8 mouse cellular contexts compared by ENCODE assay signal in genomic region chr1:36064861-36065760, GRCm38 (mm10). TPM values are rescaled to one million over a fixed set of nuclear protein-coding genes. Genes with fewer than 3 reads are reported as not detected.
A peak's percentile ranks its signal among the peaks of the same experiment; 100 is the strongest.
DNase-seq lines count a peak whose midpoint lies in the region; ATAC-seq and TF ChIP-seq lines count a peak whose summit lies in the region.

No protein-coding gene starts in this region.

- peak overlapping the region; percentile 29 for H3K9ac ChIP-seq in CH12.LX (ENCODE audit: insufficient read depth, low read depth)
- H3K9ac ChIP-seq in heart, embryonic 15.5 days = 0 out of 2 replicates have a peak overlapping the region, but pooled peaks have one; percentile 18
- peak overlapping the region; percentile 61 for H3K9ac ChIP-seq in liver, embryonic 13.5 days
- H3K9ac ChIP-seq in stomach, embryonic 14.5 days (replicated peaks; ENCODE audit: low read depth, low read length) = peak overlapping the region; percentile 4; the same call in 1 of the 2 replicates

- peaks cover 16% of the 10 kb centered on the region for H3K79me2 ChIP-seq in CH12.LX (replicated peaks; ENCODE audit: control insufficient read depth, extremely low read depth, insufficient read depth, poor library complexity, severe bottlenecking)

- peaks cover 0 to 1% of the 10 kb centered on the region in 2 experiments for H3K36me3 ChIP-seq in CH12.LX (replicated peaks in 1 of 2; ENCODE audit: control insufficient read depth in 1 of 2, insufficient read depth in 1 of 2, low read length in 1 of 2)
- no peaks in the 10 kb centered on the region for H3K36me3 ChIP-seq in forebrain, embryonic 10.5 days (replicated peaks)
- no peaks in the 10 kb centered on the region for H3K36me3 ChIP-seq in heart, embryonic 15.5 days
- peaks cover 1% of the 10 kb centered on the region for H3K36me3 ChIP-seq in liver, embryonic 13.5 days
- no peaks in the 10 kb centered on the region for H3K36me3 ChIP-seq in stomach, embryonic 14.5 days (ENCODE audit: control insufficient read depth, insufficient read depth, low read length)

- TF ChIP-seq RAD21 in CH12.LX (IDR thresholded peaks at IDR 0.05; ENCODE audit: low read depth, low read length) = peak; percentile 85

- TF ChIP-seq EP300 in CH12.LX (IDR thresholded peaks at IDR 0.05; ENCODE audit: low read length) = no peak; the same call in 1 of the 2 replicates

- dilution Hi-C loops in CH12.LX (cut with MboI; ENCODE audit: extremely low pct_ligation_motif_present, extremely low pct_unique_long_range_greater_than_20kb, low sequenced_read_pairs) = no loop called here

- peak; percentile 52 to 91 for TF ChIP-seq CTCF in CH12.LX (conservative IDR thresholded peaks at IDR 0.05 in 1 of 2, IDR thresholded peaks at IDR 0.05 in 1 of 2; ENCODE audit: low read depth in 2 of 2, low read length in 2 of 2)

- TF ChIP-seq POLR2A in CH12.LX (IDR thresholded peaks at IDR 0.05; ENCODE audit: low read depth, low read length) = peak; percentile 44

- WGBS in forebrain, embryonic 10.5 days = 1% methylated on average over 24 of the region's 24 CpGs
- 2% methylated on average over 24 of the region's 24 CpGs for WGBS in heart, embryonic 15.5 days
- WGBS in liver, embryonic 13.5 days (ENCODE audit: insufficient replicate concordance) = 2% methylated on average over 24 of the region's 24 CpGs
- under 1% methylated on average over 24 of the region's 24 CpGs for WGBS in stomach, embryonic 14.5 days

- H3K27ac ChIP-seq in CH12.LX (ENCODE audit: insufficient read depth, low read depth) = peak overlapping the region; percentile 47; the same call in 1 of the 2 replicates
- peak overlapping the region; percentile 86 for H3K27ac ChIP-seq in forebrain, embryonic 10.5 days
- H3K27ac ChIP-seq in heart, embryonic 15.5 days = peak overlapping the region; percentile 39
- peak overlapping the region; percentile 63 for H3K27ac ChIP-seq in liver, embryonic 13.5 days
- no peak overlapping the region; the same call in 1 of the 2 replicates for H3K27ac ChIP-seq in stomach, embryonic 14.5 days (ENCODE audit: low read length)

- H3K27me3 ChIP-seq in CH12.LX (replicated peaks) = peaks cover 3% of the 10 kb centered on the region
- H3K27me3 ChIP-seq in forebrain, embryonic 10.5 days (ENCODE audit: poor library complexity, severe bottlenecking) = peaks cover 63% of the 10 kb centered on the region
- no peaks in the 10 kb centered on the region for H3K27me3 ChIP-seq in heart, embryonic 15.5 days
- H3K27me3 ChIP-seq in liver, embryonic 13.5 days = 0 out of 2 replicates have a peak, but pooled peaks cover 3% of the 10 kb centered on the region
- no peaks in the 10 kb centered on the region for H3K27me3 ChIP-seq in stomach, embryonic 14.5 days (ENCODE audit: control insufficient read depth, insufficient read depth, low read length)

- no peaks in the 10 kb centered on the region for H3K9me3 ChIP-seq in CH12.LX (replicated peaks; ENCODE audit: low read length)
- H3K9me3 ChIP-seq in forebrain, embryonic 10.5 days = no peaks in the 10 kb centered on the region
- H3K9me3 ChIP-seq in heart, embryonic 15.5 days (replicated peaks) = no peaks in the 10 kb centered on the region
- H3K9me3 ChIP-seq in liver, embryonic 13.5 days (replicated peaks) = no peaks in the 10 kb centered on the region
- no peaks in the 10 kb centered on the region for H3K9me3 ChIP-seq in stomach, embryonic 14.5 days (ENCODE audit: control insufficient read depth, low read depth, low read length)

- H3K4me1 ChIP-seq in CH12.LX (ENCODE audit: control insufficient read depth in 1 of 2, insufficient read depth in 2 of 2) = peaks cover 10 to 51% of the 10 kb centered on the region in 2 experiments
- H3K4me1 ChIP-seq in forebrain, embryonic 10.5 days = peaks cover 85% of the 10 kb centered on the region
- peaks cover 46% of the 10 kb centered on the region for H3K4me1 ChIP-seq in heart, embryonic 15.5 days (replicated peaks)
- H3K4me1 ChIP-seq in liver, embryonic 13.5 days (replicated peaks) = peaks cover 86% of the 10 kb centered on the region
- peaks cover 20% of the 10 kb centered on the region; the same call in 1 of the 2 replicates for H3K4me1 ChIP-seq in stomach, embryonic 14.5 days (ENCODE audit: control insufficient read depth, insufficient read depth, low read length)

- DNase-seq in CH12.LX (ENCODE audit: extremely low read depth) = peak; percentile 92
- DNase-seq in c-Kit-positive CD71-negative TER-119-negative erythroid progenitor cells, embryonic 14.5 days (ENCODE audit: low read depth) = peak; percentile 71
- peak; percentile 90 for DNase-seq in forebrain, embryonic 10.5 days (ENCODE audit: extremely low spot score, low spot score)
- DNase-seq in kidney, postnatal 14 days = peak; percentile 95
- DNase-seq in liver, embryonic 13.5 days = peak; percentile 84
- DNase-seq in natural killer cell, adult 2 months (ENCODE audit: low spot score in 2 of 2) = peak; percentile 86 to 93

- peak overlapping the region; percentile 56 for H3K4me2 ChIP-seq in CH12.LX (ENCODE audit: insufficient read depth, low read depth, poor library complexity, severe bottlenecking)
- peak overlapping the region; percentile 57 for H3K4me2 ChIP-seq in heart, embryonic 15.5 days
- peak overlapping the region; percentile 66 for H3K4me2 ChIP-seq in liver, embryonic 13.5 days
- H3K4me2 ChIP-seq in stomach, embryonic 14.5 days (replicated peaks; ENCODE audit: low read depth, low read length) = peak overlapping the region; percentile 43

- ATAC-seq in heart, embryonic 15.5 days (replicated peaks; ENCODE audit: insufficient number of reproducible peaks, insufficient read depth, low FRiP score, low read depth) = no peak; the same call in 1 of the 2 replicates
- 0 out of 2 replicates have a peak, but pooled peaks have one; percentile 18 for ATAC-seq in liver, embryonic 13.5 days (ENCODE audit: low read depth)
- ATAC-seq in stomach, embryonic 14.5 days (ENCODE audit: insufficient number of reproducible peaks, insufficient read depth, low FRiP score, low read depth) = peak; percentile 59; the same call in 1 of the 2 replicates

- H3K4me3 ChIP-seq in CH12.LX (replicated peaks in 1 of 3; ENCODE audit: low read depth in 2 of 3, low read length in 2 of 3, poor library complexity in 1 of 3) = peak overlapping the region in 2 of 3 experiments; percentile 4 to 28
- H3K4me3 ChIP-seq in forebrain, embryonic 10.5 days = peak overlapping the region; percentile 41
- peak overlapping the region; percentile 24 for H3K4me3 ChIP-seq in heart, embryonic 15.5 days
- H3K4me3 ChIP-seq in liver, embryonic 13.5 days (replicated peaks) = peak overlapping the region; percentile 40
- peak overlapping the region; percentile 13 for H3K4me3 ChIP-seq in stomach, embryonic 14.5 days (ENCODE audit: low read depth, low read length)

- in situ Hi-C loops in CH12.LX (cut with MboI; ENCODE audit: low pct_ligation_motif_present, low pct_unique_long_range_greater_than_20kb, low sequenced_read_pairs) = loop anchor here (5.0 to 10.0 kb wide), 3 partner anchors 47 to 223 kb away; no protein-coding TSS in a partner anchor

TF ChIP-seq in CH12.LX, 34 proteins besides CTCF, POLR2A, EP300 and RAD21 (continues in another document):
- TF ChIP-seq ELF1 (IDR thresholded peaks at IDR 0.05; ENCODE audit: low read depth, low read length) = peak; percentile 50
- peak; percentile 94 for TF ChIP-seq MYC (IDR thresholded peaks at IDR 0.05; ENCODE audit: low read depth, low read length)
- TF ChIP-seq UBTF (IDR thresholded peaks at IDR 0.05; ENCODE audit: low read depth, low read length) = no peak; the same call in 1 of the 2 replicates
- peak; percentile 69 for TF ChIP-seq TCF12 (IDR thresholded peaks at IDR 0.05; ENCODE audit: low read depth, low read length)
- no peak; the same call in 1 of the 2 replicates for TF ChIP-seq JUN (IDR thresholded peaks at IDR 0.05; ENCODE audit: insufficient read depth, low read depth, low read length)
- TF ChIP-seq HCFC1 (IDR thresholded peaks at IDR 0.05; ENCODE audit: low read depth, low read length) = peak; percentile 61
- TF ChIP-seq MAFK (IDR thresholded peaks at IDR 0.05; ENCODE audit: insufficient replicate concordance, low read length) = peak; percentile 48; the same call in 1 of the 2 replicates
- TF ChIP-seq RCOR1 (conservative IDR thresholded peaks at IDR 0.05; ENCODE audit: low read depth, low read length) = no peak
- TF ChIP-seq ZMIZ1 (IDR thresholded peaks at IDR 0.05; ENCODE audit: low read depth, low read length) = 0 out of 2 replicates have a peak, but pooled peaks have one; percentile 39
- no peak for TF ChIP-seq KAT2A (IDR thresholded peaks at IDR 0.05; ENCODE audit: insufficient replicate concordance, low read length)
- no peak; the same call in 1 of the 2 replicates for TF ChIP-seq TBP (conservative IDR thresholded peaks at IDR 0.05; ENCODE audit: low read depth, low read length)
- TF ChIP-seq NRF1 (IDR thresholded peaks at IDR 0.05; ENCODE audit: low read depth, low read length) = no peak
- peak; percentile 52 for TF ChIP-seq USF1 (IDR thresholded peaks at IDR 0.05; ENCODE audit: low read depth, low read length)
- no peak for TF ChIP-seq PAX5 (IDR thresholded peaks at IDR 0.05; ENCODE audit: low read length)
- no peak for TF ChIP-seq GABPA (IDR thresholded peaks at IDR 0.05; ENCODE audit: insufficient replicate concordance, low read depth, low read length)
- TF ChIP-seq SIN3A (IDR thresholded peaks at IDR 0.05; ENCODE audit: low read length) = peak; percentile 88
- TF ChIP-seq MEF2A (IDR thresholded peaks at IDR 0.05; ENCODE audit: borderline replicate concordance, low read depth, low read length) = peak; percentile 49; the same call in 1 of the 2 replicates
- TF ChIP-seq MAZ (IDR thresholded peaks at IDR 0.05; ENCODE audit: low read depth, low read length) = peak; percentile 92
- TF ChIP-seq MXI1 (IDR thresholded peaks at IDR 0.05; ENCODE audit: low read depth, low read length) = peak; percentile 65; the same call in 1 of the 2 replicates
- TF ChIP-seq E2F4 (IDR thresholded peaks at IDR 0.05; ENCODE audit: insufficient replicate concordance, low read depth, low read length) = 0 out of 2 replicates have a peak, but pooled peaks have one; percentile 73
- peak; percentile 62 for TF ChIP-seq IRF4 (IDR thresholded peaks at IDR 0.05; ENCODE audit: low read depth, low read length)
- TF ChIP-seq SMC3 (IDR thresholded peaks at IDR 0.05; ENCODE audit: low read depth, low read length) = peak; percentile 96
- TF ChIP-seq CHD2 (IDR thresholded peaks at IDR 0.05; ENCODE audit: low read length) = peak; percentile 74

RNA-seq across cellular contexts. Expression of gene Hs6st1, which starts 3.1 kb away (rescaled TPM):
- total RNA-seq in CH12.LX (2012; rRNA removed) = 14.0 and 17.7 TPM in 2 replicates
- 8.2 and 9.1 TPM in 2 replicates for total RNA-seq in CH12.LX (2014; rRNA removed)
- 18.1 and 18.6 TPM in 2 replicates for polyA plus RNA-seq in CH12.LX (2012; ENCODE audit: insufficient read length, low read depth)
- polyA plus RNA-seq in forebrain, embryonic 10.5 days (2016; fragmentation: Nextera tagmentation; extraction: Ambion mirVana) = 4.2 TPM in 2 replicates
- 8.0 and 12.5 TPM in 2 replicates for polyA plus RNA-seq in heart, embryonic 15.5 days (2015; fragmentation: Nextera tagmentation; extraction: Ambion mirVana)
- polyA plus RNA-seq in liver, embryonic 13.5 days (2015; fragmentation: Nextera tagmentation; extraction: Ambion mirVana) = 4.6 and 6.1 TPM in 2 replicates
- 8.0 and 8.5 TPM in 2 replicates for polyA plus RNA-seq in stomach, embryonic 14.5 days (2014; fragmentation: Nextera tagmentation; extraction: Ambion mirVana)

Comparison
In these comparisons a context has a peak if more than half of its experiments do, and no peak if none do; other contexts are left out.
1. H3K9ac ChIP-seq: peak in every context shown above with its lines; median percentile 61 in liver, embryonic 13.5 days; 29 in CH12.LX; 18 in heart, embryonic 15.5 days; 4 in stomach, embryonic 14.5 days.